Comparison of ENCODE assay signal across 8 mouse cellular contexts in genomic region chr12:83762706-83763105, GRCm38 (mm10). TPM values are rescaled to one million over a fixed set of nuclear protein-coding genes. Genes with fewer than 3 reads are reported as not detected.
DNase-seq lines count a peak whose midpoint lies in the region; ATAC-seq and TF ChIP-seq lines count a peak whose summit lies in the region.

No protein-coding gene starts in this region.

- no peaks in the 10 kb centered on the region for H3K27me3 ChIP-seq in forebrain, postnatal 0 days (ENCODE audit: insufficient read depth, low read length)
- 0 out of 2 replicates have a peak, but pooled peaks cover 2% of the 10 kb centered on the region for H3K27me3 ChIP-seq in forebrain, embryonic 11.5 days (ENCODE audit: control insufficient read depth, insufficient read depth, low read length)
- no peaks in the 10 kb centered on the region for H3K27me3 ChIP-seq in kidney, embryonic 16.5 days (ENCODE audit: insufficient read depth, low read length)

- DNase-seq in forebrain, postnatal 0 days, result peak; percentile 15
- no peak for DNase-seq in forebrain, embryonic 11.5 days (ENCODE audit: low spot score)
- DNase-seq in ovary, postnatal 36 days (ENCODE audit: low spot score), result peak; percentile 23
- no peak for DNase-seq in ovary, adult 18-20 months (ENCODE audit: low spot score)
- DNase-seq in urinary bladder, postnatal 25 days (ENCODE audit: low spot score), result no peak
- DNase-seq in gastrocnemius, postnatal 14 days, result no peak
- no peak for DNase-seq in frontal cortex, postnatal 36 days (ENCODE audit: low spot score in 2 of 2)

- no peak for TF ChIP-seq CTCF in forebrain, postnatal 0 days (IDR thresholded peaks at IDR 0.05; ENCODE audit: low read depth)

- H3K27ac ChIP-seq in forebrain, postnatal 0 days (ENCODE audit: low read depth, low read length), result no peak overlapping the region
- H3K27ac ChIP-seq in forebrain, embryonic 11.5 days (ENCODE audit: low read depth, low read length), result no peak overlapping the region
- 0 out of 2 replicates have a peak overlapping the region, but pooled peaks have one; percentile 55 for H3K27ac ChIP-seq in kidney, embryonic 16.5 days (ENCODE audit: low read length)

- H3K9ac ChIP-seq in forebrain, postnatal 0 days, result no peak overlapping the region
- no peak overlapping the region for H3K9ac ChIP-seq in forebrain, embryonic 11.5 days (ENCODE audit: low read length)
- no peak overlapping the region for H3K9ac ChIP-seq in kidney, embryonic 16.5 days (replicated peaks; ENCODE audit: low read length)

- H3K4me1 ChIP-seq in forebrain, postnatal 0 days (ENCODE audit: insufficient read depth), result peaks cover 7% of the 10 kb centered on the region; the same call in 1 of the 2 replicates
- H3K4me1 ChIP-seq in forebrain, embryonic 11.5 days (replicated peaks; ENCODE audit: control insufficient read depth, insufficient read depth, low read length), result peaks cover 7% of the 10 kb centered on the region; the same call in 1 of the 2 replicates
- peaks cover 34% of the 10 kb centered on the region for H3K4me1 ChIP-seq in kidney, embryonic 16.5 days (ENCODE audit: insufficient read depth, low read length)

- H3K36me3 ChIP-seq in forebrain, postnatal 0 days (ENCODE audit: insufficient read depth), result no peaks in the 10 kb centered on the region
- no peaks in the 10 kb centered on the region for H3K36me3 ChIP-seq in forebrain, embryonic 11.5 days (ENCODE audit: control insufficient read depth, insufficient read depth, low read length)
- no peaks in the 10 kb centered on the region for H3K36me3 ChIP-seq in kidney, embryonic 16.5 days (ENCODE audit: insufficient read depth, low read length)

- no peak overlapping the region for H3K4me2 ChIP-seq in forebrain, postnatal 0 days (ENCODE audit: low read depth)
- no peak overlapping the region for H3K4me2 ChIP-seq in forebrain, embryonic 11.5 days (ENCODE audit: low read depth, low read length, severe bottlenecking)
- H3K4me2 ChIP-seq in kidney, embryonic 16.5 days (replicated peaks; ENCODE audit: low read depth, low read length), result no peak overlapping the region

- no peak overlapping the region for H3K4me3 ChIP-seq in forebrain, postnatal 0 days (ENCODE audit: low read depth, low read length)
- H3K4me3 ChIP-seq in forebrain, embryonic 11.5 days (ENCODE audit: low read depth, low read length), result no peak overlapping the region
- H3K4me3 ChIP-seq in kidney, embryonic 16.5 days (ENCODE audit: low read length), result no peak overlapping the region

- no peak for ATAC-seq in forebrain, postnatal 0 days
- no peak for ATAC-seq in forebrain, embryonic 11.5 days (replicated peaks; ENCODE audit: low FRiP score)
- 0 out of 2 replicates have a peak, but pooled peaks have one; percentile 10 for ATAC-seq in kidney, embryonic 16.5 days (ENCODE audit: low FRiP score, low TSS enrichment)

- intact Hi-C loops in gastrocnemius, postnatal 14 days (cut with DNase I; ENCODE audit: low total_unique reads), result no loop called here

- no peaks in the 10 kb centered on the region for H3K9me3 ChIP-seq in forebrain, postnatal 0 days (ENCODE audit: low read length)
- no peaks in the 10 kb centered on the region for H3K9me3 ChIP-seq in forebrain, embryonic 11.5 days (ENCODE audit: control insufficient read depth, low read length)
- H3K9me3 ChIP-seq in kidney, embryonic 16.5 days (ENCODE audit: low read length), result no peaks in the 10 kb centered on the region

- WGBS in forebrain, postnatal 0 days, result 10% methylated on average over 4 of the region's 4 CpGs
- 34% methylated on average over 4 of the region's 4 CpGs for WGBS in forebrain, embryonic 11.5 days
- 19% methylated on average over 4 of the region's 4 CpGs for WGBS in kidney, embryonic 16.5 days

RNA-seq across cellular contexts. Expression of gene Papln, which starts 0.7 kb away (rescaled TPM):
- total RNA-seq in forebrain, postnatal 0 days (2014; rRNA removed), result 1.8 and 2.7 TPM in 2 replicates
- polyA plus RNA-seq in forebrain, postnatal 0 days (2015; fragmentation: Nextera tagmentation; extraction: Ambion mirVana), result 0.23 and 0.40 TPM in 2 replicates
- 0.04 and 0.05 TPM in 2 replicates for polyA plus RNA-seq in forebrain, embryonic 11.5 days (2014; fragmentation: Nextera tagmentation; extraction: Ambion mirVana)
- 2.7 and 3.0 TPM in 2 replicates for polyA plus RNA-seq in kidney, embryonic 16.5 days (2015; fragmentation: Nextera tagmentation; extraction: Ambion mirVana)
- total RNA-seq in gastrocnemius, postnatal 14 days (2021), result 1 to 10 TPM; 5.6 to 6.8 TPM

Comparison
In these comparisons a context has a peak if more than half of its experiments do, and no peak if none do; other contexts are left out.
1. DNase-seq: peak in forebrain, postnatal 0 days (single experiment) and ovary, postnatal 36 days (single experiment); none in forebrain, embryonic 11.5 days (single experiment), ovary, adult 18-20 months (single experiment), urinary bladder, postnatal 25 days (single experiment), gastrocnemius, postnatal 14 days (single experiment) and frontal cortex, postnatal 36 days (0 of 2).